Mouse (Mus musculus) heart, embryonic 11.5 days (tissue): ENCODE data around the gene Tmem206. TPM values are rescaled to one million over a fixed set of nuclear protein-coding genes. Genes with fewer than 3 reads are reported as not detected.

ENCODE experiments used
- ATAC-seq: fragments of 200-750 bp; cut with Nextera tagmentation; replicated peaks from 2 replicates; pipeline ENCODE4 v1.8.0; 2017; ENCODE audit warnings: moderate library complexity; ENCODE audit not compliant: insufficient number of reproducible peaks, low FRiP score, low TSS enrichment
- H3K27ac ChIP-seq: fragments of 300-500 bp; sonication (generic); 2 replicates; pipeline ENCODE4 v1.5.1; 2014; ENCODE audit warnings: mild to moderate bottlenecking, low read depth, low read length
- H3K27me3 ChIP-seq: fragments of 300-500 bp; sonication (generic); 2 replicates; pipeline ENCODE4 v1.6.1; 2014; ENCODE audit warnings: mild to moderate bottlenecking, low read length, mixed read lengths; ENCODE audit not compliant: control insufficient read depth, insufficient read depth
- H3K36me3 ChIP-seq: fragments of 300-500 bp; sonication (generic); 2 replicates; pipeline ENCODE4 v1.6.1; 2014; ENCODE audit warnings: mild to moderate bottlenecking, low read length, moderate library complexity, mixed read lengths; ENCODE audit not compliant: control insufficient read depth, insufficient read depth
- H3K4me1 ChIP-seq: fragments of 300-500 bp; sonication (generic); 2 replicates; pipeline ENCODE4 v1.6.1; 2014; ENCODE audit warnings: low read length; ENCODE audit not compliant: control insufficient read depth, insufficient read depth
- H3K4me2 ChIP-seq: fragments of 300-500 bp; sonication (generic); 2 replicates; pipeline ENCODE4 v1.6.1; 2014; ENCODE audit warnings: mild to moderate bottlenecking, moderate library complexity
- H3K4me3 ChIP-seq: fragments of 300-500 bp; sonication (generic); 2 replicates; pipeline ENCODE4 v1.5.1; 2014; ENCODE audit warnings: low read depth, low read length
- H3K9ac ChIP-seq: fragments of 300-500 bp; sonication (generic); 2 replicates; pipeline ENCODE4 v1.6.1; 2014; ENCODE audit warnings: mild to moderate bottlenecking, low read depth, low read length, moderate library complexity
- H3K9me3 ChIP-seq: fragments of 300-500 bp; sonication (generic); replicated peaks from 2 replicates; pipeline ENCODE4 v1.6.1; 2016; ENCODE audit warnings: low read length; ENCODE audit not compliant: control insufficient read depth
- WGBS: fragments of 180-500 bp; shearing (Covaris S2); extraction: QIAGEN DNeasy Blood & Tissue Kit; methylation state at CpG from one replicate; pipeline ENCODE4 v1.1.7; 2014; ENCODE audit not compliant: insufficient replicate concordance; 5-methylcytosine and 5-hydroxymethylcytosine counted together
- polyA plus RNA-seq: library from polyadenylated mRNA; unstranded; fragments of >200 nt; fragmentation: Nextera tagmentation; extraction: Ambion mirVana; gene quantifications from 2 replicates; pipeline ENCODE4 v1.2.1, GENCODE M21; 2014

The Tmem206 gene
- polyA plus RNA-seq, 1 experiment from 2014 or later, result 18.7 TPM

GRCm38 (mm10) chr1:191391311-191391710 is 65.6 kb downstream of the Tmem206 start:
- no peaks in the 10 kb centered on the region for H3K36me3 ChIP-seq
- peaks cover 16% of the 10 kb centered on the region for H3K4me1 ChIP-seq
- H3K9ac ChIP-seq, result no peak overlapping the region
- H3K4me2 ChIP-seq, result peak overlapping the region; percentile 11; the same call in 1 of the 2 replicates
- 12% methylated on average over 3 of the region's 3 CpGs for WGBS
- no peaks in the 10 kb centered on the region for H3K9me3 ChIP-seq
- H3K27ac ChIP-seq, result no peak overlapping the region
- no peak overlapping the region for H3K4me3 ChIP-seq
- ATAC-seq, result no peak
- H3K27me3 ChIP-seq, result no peaks in the 10 kb centered on the region

DNA sequence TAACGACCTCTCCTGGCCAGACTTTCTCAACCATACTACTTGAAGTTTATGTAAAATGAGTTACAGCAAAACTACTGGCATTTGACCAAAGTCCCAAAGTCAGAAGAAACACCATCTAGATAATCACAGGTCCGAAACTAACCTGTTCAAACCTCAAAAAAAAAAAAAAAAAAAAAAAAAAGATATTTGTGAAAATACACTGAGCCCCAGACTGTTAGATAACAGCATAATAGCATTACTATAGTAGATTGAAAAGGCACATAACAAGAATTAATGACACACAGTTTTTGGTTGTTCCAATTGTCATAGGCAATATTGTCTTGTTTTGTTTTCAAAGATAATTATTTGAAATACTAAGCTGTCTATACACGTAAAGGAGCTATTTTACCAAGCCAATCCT is 67.8 kb downstream of the Tmem206 start:
- no peak overlapping the region for H3K9ac ChIP-seq
- no peaks in the 10 kb centered on the region for H3K27me3 ChIP-seq
- WGBS, result 62% methylated on average over 3 of the region's 3 CpGs
- H3K4me1 ChIP-seq, result peaks cover 16% of the 10 kb centered on the region
- H3K4me2 ChIP-seq, result no peak overlapping the region
- ATAC-seq, result no peak
- H3K4me3 ChIP-seq, result no peak overlapping the region
- no peaks in the 10 kb centered on the region for H3K36me3 ChIP-seq
- H3K9me3 ChIP-seq, result no peaks in the 10 kb centered on the region
- no peak overlapping the region for H3K27ac ChIP-seq

- Histone ChIP-seq H3K4me3 (peak overlapping the region; percentile 93), H3K9me3 (no peaks in the 10 kb centered on the region), H3K27me3 (no peaks in the 10 kb centered on the region), H3K4me1 (peaks cover 16% of the 10 kb centered on the region), H3K4me2 (peak overlapping the region; percentile 81), H3K27ac (no peak overlapping the region), H3K9ac (0 out of 2 replicates have a peak overlapping the region, but pooled peaks have one; percentile 54), H3K36me3 (no peaks in the 10 kb centered on the region)
- ATAC-seq, result no peak
- WGBS, result 28% methylated on average over 2 of the region's 2 CpGs
Observed at GRCm38 (mm10) chr1:191394126-191394525, 68.4 kb downstream of the Tmem206 start.

- Histone ChIP-seq H3K36me3 (no peaks in the 10 kb centered on the region), H3K4me2 (peak overlapping the region; percentile 81), H3K27me3 (no peaks in the 10 kb centered on the region), H3K4me3 (peak overlapping the region; percentile 93), H3K4me1 (peaks cover 16% of the 10 kb centered on the region), H3K27ac (no peak overlapping the region), H3K9ac (peak overlapping the region; percentile 94), H3K9me3 (no peaks in the 10 kb centered on the region)
- WGBS, result 18% methylated on average over 1 of the region's 1 CpGs
- ATAC-seq, result no peak
Observed at GRCm38 (mm10) chr1:191395200-191395599, 69.5 kb downstream of the Tmem206 start.

DNA sequence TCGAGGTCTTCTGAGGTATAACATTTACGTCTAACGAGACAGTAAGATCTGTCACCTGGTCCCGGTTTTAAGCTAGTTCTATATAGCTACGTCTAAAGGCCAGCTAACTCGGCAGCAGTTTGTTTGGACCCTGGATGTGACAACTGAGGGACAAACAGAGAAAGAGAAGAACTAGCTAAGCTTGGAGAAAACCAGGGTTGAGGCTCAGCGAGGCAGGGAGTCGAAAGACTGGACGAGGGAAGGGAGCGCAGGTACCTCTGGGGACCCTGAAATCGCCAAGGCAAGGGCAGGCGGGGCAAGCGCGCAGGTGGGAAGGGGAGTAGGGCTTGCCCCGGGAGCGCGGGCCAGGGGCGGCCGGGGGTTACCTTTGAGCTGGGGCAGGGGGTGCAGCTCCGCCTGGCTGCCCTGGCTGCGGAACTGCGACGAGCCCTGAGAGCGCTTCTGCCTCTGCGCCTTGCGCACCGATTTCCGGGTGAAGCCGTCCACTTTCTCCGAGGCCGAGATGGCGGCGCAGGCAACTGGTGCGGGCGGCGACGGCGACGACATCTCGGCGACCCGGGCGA is 70.2 kb downstream of the Tmem206 start:
- no peak for ATAC-seq
- 0% methylated on average over 43 of the region's 43 CpGs for WGBS
- peak overlapping the region; percentile 97 for H3K27ac ChIP-seq
- peak overlapping the region; percentile 93 for H3K4me3 ChIP-seq
- peak overlapping the region; percentile 81 for H3K4me2 ChIP-seq
- H3K9me3 ChIP-seq, result no peaks in the 10 kb centered on the region
- H3K36me3 ChIP-seq, result no peaks in the 10 kb centered on the region
- H3K27me3 ChIP-seq, result no peaks in the 10 kb centered on the region
- H3K9ac ChIP-seq, result peak overlapping the region; percentile 94
- H3K4me1 ChIP-seq, result peaks cover 16% of the 10 kb centered on the region

- H3K9me3 ChIP-seq, result no peaks in the 10 kb centered on the region
- peaks cover 16% of the 10 kb centered on the region for H3K4me1 ChIP-seq
- 1% methylated on average over 46 of the region's 74 CpGs for WGBS
- ATAC-seq, result peak; percentile 40
- H3K27me3 ChIP-seq, result no peaks in the 10 kb centered on the region
- peak overlapping the region; percentile 81 for H3K4me2 ChIP-seq
- peak overlapping the region; percentile 97 for H3K27ac ChIP-seq
- peak overlapping the region; percentile 94 for H3K9ac ChIP-seq
- peak overlapping the region; percentile 93 for H3K4me3 ChIP-seq
- no peaks in the 10 kb centered on the region for H3K36me3 ChIP-seq
Observed at GRCm38 (mm10) chr1:191396446-191396845, 70.7 kb downstream of the Tmem206 start.

GRCm38 (mm10) chr1:191396897-191397849 is 71.5 kb downstream of the Tmem206 start:
- Histone ChIP-seq H3K9ac (peak overlapping the region; percentile 94), H3K27me3 (no peaks in the 10 kb centered on the region), H3K4me2 (peak overlapping the region; percentile 81), H3K27ac (peak overlapping the region; percentile 97), H3K4me3 (peak overlapping the region; percentile 93), H3K9me3 (no peaks in the 10 kb centered on the region), H3K36me3 (no peaks in the 10 kb centered on the region), H3K4me1 (peaks cover 11% of the 10 kb centered on the region)
- peak; percentile 98 for ATAC-seq
- under 1% methylated on average over 75 of the region's 82 CpGs for WGBS
